Mouse (Mus musculus): ENCODE results near the gene Fpgs.

Fpgs gene

GRCm38 (mm10) chr2:32724832-32725790 lies 21.2 kb upstream of the Fpgs start:
- no peak for DNase-seq (ENCODE audit: low read depth)

GRCm38 (mm10) chr2:32724149-32724548 lies 20.2 kb upstream of the Fpgs start:
- no peak for DNase-seq (ENCODE audit: low read depth)

- DNase-seq (ENCODE audit: low read depth) = no peak
These were observed 18.6 kb upstream of the Fpgs start for GRCm38 (mm10) chr2:32722581-32722980.

- DNase-seq (ENCODE audit: low read depth) = no peak
These were observed 18.1 kb upstream of the Fpgs start for GRCm38 (mm10) chr2:32722046-32722445.

GRCm38 (mm10) chr2:32720681-32721229 lies 16.8 kb upstream of the Fpgs start, which contains the start of gene Sh2d3c:
Gene Sh2d3c, plus strand, starts transcription at chr2:32721055.
- peak; percentile 44 for DNase-seq (ENCODE audit: low read depth)

GRCm38 (mm10) chr2:32720053-32720452 lies 16.1 kb upstream of the Fpgs start:
- no peak for DNase-seq (ENCODE audit: low read depth)

- DNase-seq (ENCODE audit: low read depth) = no peak
These were observed 14.8 kb upstream of the Fpgs start for GRCm38 (mm10) chr2:32718761-32719160.

GRCm38 (mm10) chr2:32714987-32715425 lies 11.1 kb upstream of the Fpgs start:
- peak; percentile 64 for DNase-seq (ENCODE audit: low read depth)

GRCm38 (mm10) chr2:32714117-32714986 lies 10.4 kb upstream of the Fpgs start:
- DNase-seq (ENCODE audit: low read depth) = no peak

GRCm38 (mm10) chr2:32712934-32713817 lies 9.2 kb upstream of the Fpgs start, which contains the start of gene Cdk9:
Gene Cdk9, minus strand, starts transcription at chr2:32713076.
- peak; percentile 83 for DNase-seq (ENCODE audit: low read depth)

GRCm38 (mm10) chr2:32712586-32712933 lies 8.6 kb upstream of the Fpgs start:
- peak; percentile 79 for DNase-seq (ENCODE audit: low read depth)

- no peak for DNase-seq (ENCODE audit: low read depth)
These were observed 8.2 kb upstream of the Fpgs start for GRCm38 (mm10) chr2:32712108-32712551.

- no peak for DNase-seq (ENCODE audit: low read depth)
These were observed 7.5 kb upstream of the Fpgs start for GRCm38 (mm10) chr2:32711301-32712056.

GRCm38 (mm10) chr2:32710425-32710824 lies 6.5 kb upstream of the Fpgs start:
- DNase-seq (ENCODE audit: low read depth) = no peak

- no peak for DNase-seq (ENCODE audit: low read depth)
These were observed 5.7 kb upstream of the Fpgs start for GRCm38 (mm10) chr2:32709521-32710137.

- DNase-seq (ENCODE audit: low read depth) = peak; percentile 72
These were observed 4.7 kb upstream of the Fpgs start for GRCm38 (mm10) chr2:32708643-32709042.

GRCm38 (mm10) chr2:32706971-32707370 lies 3.0 kb upstream of the Fpgs start:
- no peak for DNase-seq (ENCODE audit: low read depth)

GRCm38 (mm10) chr2:32705018-32705417 lies 1.1 kb upstream of the Fpgs start:
- no peak for DNase-seq (ENCODE audit: low read depth)

GRCm38 (mm10) chr2:32703046-32703445 lies 899 bp downstream of the Fpgs start:
- DNase-seq (ENCODE audit: low read depth) = no peak

All from c-Kit-positive CD71-negative TER-119-negative erythroid progenitor cells, embryonic 14.5 days (primary cell).